Mouse (Mus musculus) testis, postnatal 10 days (tissue): ENCODE measurements around the gene Slc9a2.

ENCODE experiments used
- DNase-seq: peaks from one replicate; pipeline ENCODE4 v3.0.0; 2021; ENCODE audit warnings: low spot score

Gene Slc9a2

GRCm38 (mm10) chr1:40785876-40786445, 105.6 kb downstream of the Slc9a2 start:
- no peak for DNase-seq

GRCm38 (mm10) chr1:40788956-40789355, 108.6 kb downstream of the Slc9a2 start:
- no peak for DNase-seq

GRCm38 (mm10) chr1:40789666-40790233, 109.4 kb downstream of the Slc9a2 start:
- DNase-seq, result no peak

GRCm38 (mm10) chr1:40790324-40791141, 110.2 kb downstream of the Slc9a2 start, which contains the start of gene Mfsd9:
TSS of gene Mfsd9 (minus strand) at chr1:40790687.
- DNase-seq, result peak; percentile 98

GRCm38 (mm10) chr1:40795508-40795907, 115.1 kb downstream of the Slc9a2 start:
- DNase-seq, result no peak

- DNase-seq, result peak; percentile 82
Observed at GRCm38 (mm10) chr1:40797348-40797747, 117.0 kb downstream of the Slc9a2 start.

GRCm38 (mm10) chr1:40799121-40799520, 118.7 kb downstream of the Slc9a2 start:
- DNase-seq, result no peak

GRCm38 (mm10) chr1:40800908-40801307, 120.5 kb downstream of the Slc9a2 start:
- no peak for DNase-seq

- DNase-seq, result peak; percentile 56
Observed at GRCm38 (mm10) chr1:40802759-40803158, 122.4 kb downstream of the Slc9a2 start.

GRCm38 (mm10) chr1:40804118-40804517, 123.7 kb downstream of the Slc9a2 start:
- no peak for DNase-seq

GRCm38 (mm10) chr1:40805351-40805750, 125.0 kb downstream of the Slc9a2 start, which contains the start of gene Tmem182:
TSS of gene Tmem182 (plus strand) at chr1:40805601.
- no peak for DNase-seq

- DNase-seq, result no peak
Observed at GRCm38 (mm10) chr1:40805891-40806290, 125.5 kb downstream of the Slc9a2 start.

- DNase-seq, result no peak
Observed at GRCm38 (mm10) chr1:40808643-40809042, 128.3 kb downstream of the Slc9a2 start.

GRCm38 (mm10) chr1:40815071-40815845, 134.9 kb downstream of the Slc9a2 start:
- DNase-seq, result peak; percentile 41
